Mouse (Mus musculus) limb, embryonic 13.5 days (tissue): ENCODE results near the gene Ank3. TPM values are rescaled to one million over a fixed set of nuclear protein-coding genes. Genes with fewer than 3 reads are reported as not detected.
A peak's percentile ranks its signal among the peaks of the same experiment; 100 is the strongest.

Experiments
- ATAC-seq: fragments of 200-750 bp; cut with Nextera tagmentation; 2 replicates; pipeline ENCODE4 v1.8.0; 2017; ENCODE audit warnings: low read depth, moderate number of reproducible peaks, moderate TSS enrichment; ENCODE audit not compliant: low FRiP score
- H3K27ac ChIP-seq: fragments of 300-500 bp; sonication (generic); 2 replicates; pipeline ENCODE4 v1.5.1; 2015; ENCODE audit warnings: inconsistent platforms, mild to moderate bottlenecking, moderate library complexity
- H3K27me3 ChIP-seq: fragments of 300-500 bp; sonication (generic); 2 replicates; pipeline ENCODE4 v1.6.1; 2015; ENCODE audit warnings: mild to moderate bottlenecking, inconsistent platforms
- H3K36me3 ChIP-seq: fragments of 300-500 bp; sonication (generic); 2 replicates; pipeline ENCODE4 v1.6.1; 2015; ENCODE audit warnings: inconsistent platforms, mild to moderate bottlenecking, moderate library complexity
- H3K4me1 ChIP-seq: fragments of 300-500 bp; sonication (generic); 2 replicates; pipeline ENCODE4 v1.6.1; 2015; ENCODE audit warnings: inconsistent platforms
- H3K4me2 ChIP-seq: fragments of 300-500 bp; sonication (generic); replicated peaks from 2 replicates; pipeline ENCODE4 v1.6.1; 2015; ENCODE audit warnings: inconsistent platforms, mild to moderate bottlenecking, moderate library complexity
- H3K4me3 ChIP-seq: fragments of 300-500 bp; sonication (generic); 2 replicates; pipeline ENCODE4 v1.5.1; 2015; ENCODE audit warnings: moderate library complexity, mild to moderate bottlenecking, inconsistent platforms
- H3K9ac ChIP-seq: fragments of 300-500 bp; sonication (generic); 2 replicates; pipeline ENCODE4 v1.6.1; 2015; ENCODE audit warnings: mild to moderate bottlenecking, inconsistent platforms
- H3K9me3 ChIP-seq: fragments of 300-500 bp; sonication (generic); 2 replicates; pipeline ENCODE4 v1.6.1; 2016; ENCODE audit warnings: inconsistent platforms
- WGBS: fragments of 180-500 bp; shearing (Covaris S2); methylation state at CpG from one replicate; pipeline ENCODE4 v1.1.7; 2015; 5-methylcytosine and 5-hydroxymethylcytosine counted together
- polyA plus RNA-seq: library from polyadenylated mRNA; unstranded; fragments of >200 nt; fragmentation: Nextera tagmentation; extraction: Ambion mirVana; gene quantifications from 2 replicates; pipeline ENCODE4 v1.2.1, GENCODE M21; 2015

Gene Ank3
- polyA plus RNA-seq, 1 experiment from 2014 or later: 28.0 TPM

GRCm38 (mm10) chr10:69485191-69485786 is 86.7 kb downstream of the Ank3 start:
- Histone ChIP-seq H3K36me3 (no peaks in the 10 kb centered on the region), H3K9me3 (no peaks in the 10 kb centered on the region), H3K27me3 (no peaks in the 10 kb centered on the region), H3K9ac (no peak overlapping the region), H3K4me1 (no peaks in the 10 kb centered on the region), H3K27ac (no peak overlapping the region), H3K4me2 (no peak overlapping the region), H3K4me3 (no peak overlapping the region)
- WGBS: 93% methylated on average over 6 of the region's 6 CpGs
- no peak for ATAC-seq

- 82% methylated on average over 5 of the region's 5 CpGs for WGBS
- Histone ChIP-seq H3K27ac (no peak overlapping the region), H3K9me3 (no peaks in the 10 kb centered on the region), H3K4me3 (no peak overlapping the region), H3K4me2 (no peak overlapping the region), H3K36me3 (no peaks in the 10 kb centered on the region), H3K27me3 (no peaks in the 10 kb centered on the region), H3K4me1 (no peaks in the 10 kb centered on the region), H3K9ac (no peak overlapping the region)
- ATAC-seq: no peak
These were observed 91.6 kb downstream of the Ank3 start for GRCm38 (mm10) chr10:69490182-69490581.

- no peaks in the 10 kb centered on the region for H3K36me3 ChIP-seq
- 83% methylated on average over 5 of the region's 5 CpGs for WGBS
- no peak for ATAC-seq
- H3K4me3 ChIP-seq: no peak overlapping the region
- no peak overlapping the region for H3K27ac ChIP-seq
- no peak overlapping the region for H3K9ac ChIP-seq
- H3K27me3 ChIP-seq: no peaks in the 10 kb centered on the region
- H3K4me2 ChIP-seq: no peak overlapping the region
- no peaks in the 10 kb centered on the region for H3K9me3 ChIP-seq
- no peaks in the 10 kb centered on the region for H3K4me1 ChIP-seq
These were observed 93.4 kb downstream of the Ank3 start for GRCm38 (mm10) chr10:69491975-69492374.

GRCm38 (mm10) chr10:69497382-69497781 is 98.8 kb downstream of the Ank3 start:
- WGBS: 82% methylated on average over 17 of the region's 17 CpGs

GRCm38 (mm10) chr10:69500171-69500860 is 101.7 kb downstream of the Ank3 start:
- Histone ChIP-seq H3K9ac (no peak overlapping the region), H3K27ac (no peak overlapping the region), H3K4me3 (no peak overlapping the region), H3K36me3 (no peaks in the 10 kb centered on the region), H3K27me3 (no peaks in the 10 kb centered on the region), H3K9me3 (no peaks in the 10 kb centered on the region), H3K4me1 (peaks cover 10% of the 10 kb centered on the region), H3K4me2 (no peak overlapping the region)
- 34% methylated on average over 11 of the region's 11 CpGs for WGBS
- no peak for ATAC-seq

More at GRCm38 (mm10) chr10:69497382-69497781, 98.8 kb downstream of the Ank3 start:
- Histone ChIP-seq H3K4me3 (no peak overlapping the region), H3K36me3 (no peaks in the 10 kb centered on the region), H3K4me1 (peaks cover 10% of the 10 kb centered on the region), H3K27ac (no peak overlapping the region), H3K9ac (no peak overlapping the region), H3K27me3 (no peaks in the 10 kb centered on the region), H3K9me3 (no peaks in the 10 kb centered on the region), H3K4me2 (no peak overlapping the region)
- no peak for ATAC-seq

DNA sequence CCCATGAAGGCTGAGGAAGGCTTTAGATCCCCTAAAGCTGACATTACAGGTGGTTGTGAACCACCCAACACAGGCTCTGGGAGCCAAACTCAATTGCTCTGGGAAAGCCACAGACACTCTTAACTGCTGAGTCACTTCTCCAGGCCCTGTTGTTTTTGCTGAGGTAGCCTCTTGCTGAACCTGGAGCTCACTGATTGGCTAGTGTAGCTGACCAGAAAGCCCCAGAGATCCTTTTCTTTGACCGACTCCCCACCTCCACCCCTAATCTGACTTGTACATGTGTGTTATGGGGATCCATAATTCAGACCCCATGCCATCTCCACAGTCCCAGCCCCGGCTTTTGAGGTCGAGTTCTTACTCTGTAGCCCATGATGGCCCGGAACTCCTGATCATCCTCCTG is 105.2 kb downstream of the Ank3 start:
- Histone ChIP-seq H3K27me3 (no peaks in the 10 kb centered on the region), H3K4me1 (peaks cover 10% of the 10 kb centered on the region), H3K9me3 (no peaks in the 10 kb centered on the region), H3K4me3 (no peak overlapping the region), H3K9ac (no peak overlapping the region), H3K36me3 (no peaks in the 10 kb centered on the region), H3K27ac (no peak overlapping the region), H3K4me2 (no peak overlapping the region)
- no peak for ATAC-seq
- 87% methylated on average over 4 of the region's 4 CpGs for WGBS

GRCm38 (mm10) chr10:69507719-69508118 is 109.1 kb downstream of the Ank3 start:
- ATAC-seq: no peak
- Histone ChIP-seq H3K27me3 (no peaks in the 10 kb centered on the region), H3K36me3 (no peaks in the 10 kb centered on the region), H3K9ac (no peak overlapping the region), H3K4me1 (no peaks in the 10 kb centered on the region), H3K4me3 (no peak overlapping the region), H3K27ac (no peak overlapping the region), H3K9me3 (no peaks in the 10 kb centered on the region), H3K4me2 (no peak overlapping the region)
- 85% methylated on average over 8 of the region's 8 CpGs for WGBS

DNA sequence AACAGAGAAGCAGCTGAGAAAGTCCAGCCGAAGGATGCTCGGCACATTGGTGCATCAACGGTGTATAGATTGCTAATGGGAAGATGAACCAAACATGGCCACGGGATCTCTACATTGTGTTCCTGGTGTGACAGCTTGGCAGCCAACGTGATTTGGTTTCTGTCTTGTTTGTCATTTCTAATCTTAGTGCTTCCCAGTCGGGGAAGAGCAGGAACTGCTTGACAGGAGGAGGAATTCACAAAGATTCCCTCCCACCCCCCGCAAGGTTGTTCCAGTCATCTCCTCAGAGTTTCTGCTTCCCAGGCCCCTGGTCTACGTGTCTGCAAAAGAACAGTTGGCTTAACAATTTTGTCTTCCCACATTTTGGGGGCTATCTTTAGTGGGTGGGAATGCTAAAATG is 111.8 kb downstream of the Ank3 start:
- WGBS: 83% methylated on average over 8 of the region's 8 CpGs

GRCm38 (mm10) chr10:69511234-69511633 is 112.7 kb downstream of the Ank3 start:
- Histone ChIP-seq H3K4me3 (no peak overlapping the region), H3K4me2 (no peak overlapping the region), H3K36me3 (no peaks in the 10 kb centered on the region), H3K27me3 (no peaks in the 10 kb centered on the region), H3K4me1 (no peaks in the 10 kb centered on the region), H3K9me3 (no peaks in the 10 kb centered on the region), H3K9ac (no peak overlapping the region), H3K27ac (no peak overlapping the region)
- 62% methylated on average over 1 of the region's 1 CpGs for WGBS
- ATAC-seq: no peak

More for the DNA sequence above, 111.8 kb downstream of the Ank3 start:
- no peak overlapping the region for H3K9ac ChIP-seq
- H3K4me1 ChIP-seq: no peaks in the 10 kb centered on the region
- H3K27me3 ChIP-seq: no peaks in the 10 kb centered on the region
- no peak overlapping the region for H3K4me3 ChIP-seq
- H3K36me3 ChIP-seq: no peaks in the 10 kb centered on the region
- no peak overlapping the region for H3K27ac ChIP-seq
- H3K9me3 ChIP-seq: no peaks in the 10 kb centered on the region
- ATAC-seq: no peak
- no peak overlapping the region for H3K4me2 ChIP-seq

DNA sequence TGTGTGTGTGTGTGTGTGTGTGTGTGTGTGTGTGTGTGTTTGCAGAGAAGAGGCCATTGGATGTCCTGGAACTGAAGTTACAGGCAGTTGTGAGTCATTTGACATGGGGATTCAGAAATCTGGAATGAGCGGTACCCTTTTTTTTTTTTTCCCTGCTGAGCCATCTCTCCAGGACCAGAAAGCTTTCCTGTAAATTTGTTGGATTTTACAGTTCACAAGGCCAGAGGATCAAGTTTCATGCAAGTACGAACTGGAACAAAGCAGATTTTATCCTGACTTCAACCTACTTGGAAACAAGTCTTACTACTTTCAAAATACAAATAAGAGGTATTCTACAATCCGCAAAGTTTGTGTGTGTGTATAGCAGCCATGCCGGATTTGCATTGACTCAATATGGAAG is 123.4 kb downstream of the Ank3 start:
- H3K27me3 ChIP-seq: no peaks in the 10 kb centered on the region
- no peaks in the 10 kb centered on the region for H3K36me3 ChIP-seq
- H3K4me3 ChIP-seq: no peak overlapping the region
- no peaks in the 10 kb centered on the region for H3K4me1 ChIP-seq
- WGBS: 43% methylated on average over 4 of the region's 4 CpGs
- peak overlapping the region; percentile 52; the same call in 1 of the 2 replicates for H3K27ac ChIP-seq
- ATAC-seq: no peak
- no peak overlapping the region for H3K9ac ChIP-seq
- no peaks in the 10 kb centered on the region for H3K9me3 ChIP-seq
- H3K4me2 ChIP-seq: no peak overlapping the region

- Histone ChIP-seq H3K27ac (no peak overlapping the region), H3K27me3 (no peaks in the 10 kb centered on the region), H3K9me3 (no peaks in the 10 kb centered on the region), H3K36me3 (no peaks in the 10 kb centered on the region), H3K4me2 (no peak overlapping the region), H3K4me1 (no peaks in the 10 kb centered on the region), H3K4me3 (no peak overlapping the region), H3K9ac (no peak overlapping the region)
- ATAC-seq: no peak
- WGBS: 80% methylated on average over 3 of the region's 3 CpGs
These were observed 124.6 kb downstream of the Ank3 start for GRCm38 (mm10) chr10:69523202-69523601.

GRCm38 (mm10) chr10:69527318-69527717 is 128.7 kb downstream of the Ank3 start:
- Histone ChIP-seq H3K9ac (no peak overlapping the region), H3K36me3 (no peaks in the 10 kb centered on the region), H3K27ac (no peak overlapping the region), H3K9me3 (no peaks in the 10 kb centered on the region), H3K4me3 (no peak overlapping the region), H3K4me1 (peaks cover 2% of the 10 kb centered on the region; the same call in 1 of the 2 replicates), H3K27me3 (no peaks in the 10 kb centered on the region), H3K4me2 (no peak overlapping the region)
- no peak for ATAC-seq
- 78% methylated on average over 10 of the region's 10 CpGs for WGBS

GRCm38 (mm10) chr10:69528746-69529145 is 130.2 kb downstream of the Ank3 start:
- Histone ChIP-seq H3K27ac (no peak overlapping the region), H3K9me3 (no peaks in the 10 kb centered on the region), H3K36me3 (no peaks in the 10 kb centered on the region), H3K4me3 (no peak overlapping the region), H3K9ac (no peak overlapping the region), H3K4me2 (no peak overlapping the region), H3K27me3 (no peaks in the 10 kb centered on the region), H3K4me1 (peaks cover 10% of the 10 kb centered on the region; the same call in 1 of the 2 replicates)
- 67% methylated on average over 4 of the region's 4 CpGs for WGBS
- ATAC-seq: no peak
